Mouse (Mus musculus) T-helper 17 cell (primary cell): ENCODE results near the gene Ecm1.

Experiments used
- in situ Hi-C, 2 experiments: fragments of 300-600 bp; cut with MboI, MseI; formaldehyde crosslinking; loops; 1 replicate in 1 of 2; 2 replicates in 1 of 2; pipeline ENCODE4 v1.15.1; 2025; ENCODE audit warnings: high pct_unique_total_duplicates in 2 of 2

Gene Ecm1

DNA sequence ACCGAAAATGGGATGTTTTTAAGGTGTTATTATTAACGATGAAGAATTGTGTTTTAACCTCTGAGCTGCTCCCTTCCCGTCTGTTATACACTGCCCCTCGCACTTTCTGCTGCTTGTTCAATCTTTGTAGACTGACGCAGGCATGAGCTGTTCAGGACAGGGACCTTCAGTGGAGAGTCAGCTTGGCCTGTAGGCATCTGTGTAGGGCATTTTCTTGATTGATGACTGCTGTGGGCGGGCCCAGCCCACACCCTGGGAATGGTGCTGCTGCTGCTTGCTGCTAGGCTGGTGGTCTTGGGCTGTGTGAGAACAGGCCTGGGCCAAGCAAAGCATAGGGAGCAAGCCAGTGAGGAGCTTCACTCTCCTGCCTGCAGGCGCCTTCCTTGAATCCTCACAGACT lies 8.9 kb downstream of the Ecm1 start:
- in situ Hi-C loops: loop anchor here in 1 of 2 experiments (5.0 kb wide), 1 partner anchor 52 kb away; no protein-coding TSS in a partner anchor

DNA sequence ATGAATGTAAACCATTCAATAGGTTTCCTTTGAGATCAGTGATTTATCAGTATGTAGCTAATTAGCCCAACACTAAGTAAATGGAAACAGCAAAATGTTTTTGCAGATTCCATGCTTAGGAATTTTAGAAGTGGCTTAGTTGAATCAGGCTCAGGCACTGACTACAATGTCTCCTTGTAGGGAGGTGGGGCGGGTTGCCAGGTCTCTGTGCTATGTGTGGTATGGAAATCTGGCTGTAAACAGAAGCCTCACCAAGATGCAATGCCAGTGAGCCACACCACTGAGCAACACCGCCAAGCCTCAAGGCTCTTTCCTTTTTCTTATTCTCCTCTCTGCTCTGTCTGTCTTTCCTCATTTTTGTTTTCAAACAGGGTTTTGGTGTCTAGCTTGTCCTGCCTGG lies 10.5 kb downstream of the Ecm1 start:
- in situ Hi-C loops: no loop called here

DNA sequence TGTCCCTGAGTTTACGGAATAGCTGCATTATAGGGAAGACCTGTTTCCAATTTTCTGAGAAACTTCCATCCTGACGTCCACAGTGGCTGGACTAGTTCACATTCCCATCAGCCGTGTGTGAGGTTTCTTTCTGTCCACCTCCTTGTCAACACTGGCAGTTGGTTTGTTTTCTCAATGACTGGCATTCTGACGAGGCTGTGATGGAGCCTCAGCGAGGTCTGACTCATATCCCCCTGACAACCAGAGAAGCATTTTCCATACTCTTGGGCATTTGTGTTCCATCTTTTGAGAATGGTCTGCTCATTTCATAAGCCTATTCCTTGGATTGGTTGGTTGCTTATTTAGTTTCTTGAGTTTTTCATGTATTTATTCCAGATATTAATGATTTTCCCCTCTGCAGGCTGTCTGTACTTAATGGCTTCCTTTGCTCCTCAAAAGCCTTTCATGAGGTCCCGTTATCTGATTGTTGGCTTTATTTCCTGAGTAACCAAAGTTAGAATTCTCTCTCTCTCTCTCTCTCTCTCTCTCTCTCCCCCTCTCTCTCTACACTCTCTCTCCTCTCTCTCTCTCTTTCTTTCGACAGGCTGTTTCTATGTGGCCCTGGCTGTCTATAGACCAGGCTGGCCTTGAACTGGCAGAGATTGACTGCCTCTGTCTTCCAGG lies 12.5 kb downstream of the Ecm1 start:
- in situ Hi-C loops: no loop called here

GRCm38 (mm10) chr3:95725863-95726262 lies 13.5 kb downstream of the Ecm1 start:
- in situ Hi-C loops: no loop called here

DNA sequence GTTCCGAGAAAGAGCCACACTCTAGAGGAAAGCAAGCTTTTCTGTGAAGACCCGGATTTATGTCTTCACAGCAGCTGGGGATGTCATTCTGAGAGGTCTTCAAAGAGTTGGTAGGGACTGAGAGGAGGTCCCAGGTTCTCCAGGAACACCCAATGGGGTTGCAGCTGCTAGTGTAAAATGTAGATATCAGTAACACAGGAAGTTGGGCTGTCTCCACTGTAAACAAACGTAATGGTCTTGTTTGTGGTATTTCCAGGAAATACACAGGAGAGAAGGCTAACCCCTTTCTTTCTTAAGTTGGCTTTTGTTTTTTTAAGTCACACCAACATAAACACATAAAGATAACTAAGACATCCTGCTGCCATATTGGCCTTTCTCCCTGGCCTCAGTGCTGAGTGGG lies 17.0 kb downstream of the Ecm1 start:
- in situ Hi-C loops: no loop called here

DNA sequence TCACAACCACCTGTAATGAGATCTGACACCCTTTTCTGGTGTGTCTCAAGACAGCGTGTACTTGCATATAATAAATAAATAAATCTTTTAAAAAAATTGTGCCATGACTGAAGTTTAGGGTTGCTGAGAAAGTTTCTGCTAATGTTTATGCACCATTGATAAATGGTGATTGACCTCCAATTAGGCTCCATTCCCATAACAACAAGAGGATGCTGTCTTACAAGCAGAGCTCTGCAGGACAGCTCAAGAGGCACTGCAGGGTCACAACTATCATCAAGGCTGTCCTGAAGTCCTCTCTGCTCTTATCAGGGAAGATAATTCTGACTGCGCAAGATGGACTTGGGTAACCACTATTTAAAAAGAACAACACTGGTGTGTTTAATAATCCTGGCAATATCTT lies 21.2 kb downstream of the Ecm1 start:
- in situ Hi-C loops: no loop called here

- in situ Hi-C loops: no loop called here
These were observed 23.3 kb downstream of the Ecm1 start for GRCm38 (mm10) chr3:95716075-95716474.

DNA sequence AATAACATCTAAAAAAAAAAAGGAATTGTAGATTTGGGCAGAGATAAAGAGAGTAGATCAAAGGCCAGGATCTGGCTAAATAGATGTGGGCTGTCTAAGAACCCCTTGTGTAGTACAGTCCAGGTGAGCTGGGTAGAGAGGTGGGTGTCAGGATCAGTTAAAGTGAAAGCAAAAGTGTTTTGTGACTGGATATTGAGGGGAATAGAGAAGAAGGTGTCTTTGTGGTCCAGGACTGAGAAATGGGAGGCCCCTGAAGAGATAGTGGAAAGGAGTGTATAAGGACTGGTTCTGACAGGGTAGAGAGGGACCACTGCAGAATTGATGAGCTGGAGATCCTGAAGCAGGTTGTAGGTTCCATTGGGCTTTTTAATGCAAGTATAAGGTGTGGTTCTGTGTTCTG lies 29.4 kb downstream of the Ecm1 start:
- in situ Hi-C loops: no loop called here

- in situ Hi-C loops: no loop called here
These were observed 30.3 kb downstream of the Ecm1 start for GRCm38 (mm10) chr3:95709044-95709443.

DNA sequence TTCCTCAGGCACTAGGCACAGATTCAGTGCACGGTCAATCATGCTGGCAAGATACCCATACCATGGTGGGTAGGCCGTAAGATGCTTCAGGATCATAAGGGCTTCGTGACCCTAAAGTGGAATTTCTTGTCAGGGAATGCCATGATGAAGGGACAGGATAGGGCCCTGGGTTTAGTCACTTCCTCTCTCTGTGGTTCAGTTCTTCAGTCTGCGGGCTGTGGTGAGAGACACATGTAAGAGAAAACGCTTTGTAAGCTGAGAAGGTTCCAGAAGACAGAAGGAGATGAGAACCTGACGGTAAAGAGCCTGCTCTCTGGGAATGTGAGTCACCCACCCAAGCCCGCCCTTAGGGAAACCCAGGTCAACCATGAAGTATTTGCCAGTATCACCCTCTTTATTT lies 31.9 kb downstream of the Ecm1 start:
- in situ Hi-C loops: no loop called here

DNA sequence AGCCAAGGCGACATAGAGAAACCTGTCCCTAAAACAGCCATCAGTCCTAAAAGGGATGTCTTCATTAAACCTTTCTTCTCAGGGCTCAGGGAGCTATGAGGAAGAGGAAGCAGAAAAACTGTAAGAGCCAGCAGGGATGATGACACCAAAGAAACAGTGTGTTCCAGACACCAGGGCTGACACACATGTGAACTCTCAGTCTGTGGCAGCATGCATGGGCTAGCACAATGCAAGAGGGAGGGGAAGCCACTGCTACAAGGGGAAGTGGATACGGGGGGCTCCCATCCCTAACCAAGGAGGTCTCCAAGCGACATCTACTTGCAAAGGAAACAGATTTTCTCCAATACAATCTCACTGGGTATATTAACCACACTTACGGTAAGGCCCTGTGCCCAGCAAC lies 33.1 kb downstream of the Ecm1 start:
- in situ Hi-C loops: no loop called here

GRCm38 (mm10) chr3:95704612-95705011 lies 34.8 kb downstream of the Ecm1 start:
- in situ Hi-C loops: no loop called here

- in situ Hi-C loops: no loop called here
These were observed 36.1 kb downstream of the Ecm1 start for GRCm38 (mm10) chr3:95703276-95703675.

DNA sequence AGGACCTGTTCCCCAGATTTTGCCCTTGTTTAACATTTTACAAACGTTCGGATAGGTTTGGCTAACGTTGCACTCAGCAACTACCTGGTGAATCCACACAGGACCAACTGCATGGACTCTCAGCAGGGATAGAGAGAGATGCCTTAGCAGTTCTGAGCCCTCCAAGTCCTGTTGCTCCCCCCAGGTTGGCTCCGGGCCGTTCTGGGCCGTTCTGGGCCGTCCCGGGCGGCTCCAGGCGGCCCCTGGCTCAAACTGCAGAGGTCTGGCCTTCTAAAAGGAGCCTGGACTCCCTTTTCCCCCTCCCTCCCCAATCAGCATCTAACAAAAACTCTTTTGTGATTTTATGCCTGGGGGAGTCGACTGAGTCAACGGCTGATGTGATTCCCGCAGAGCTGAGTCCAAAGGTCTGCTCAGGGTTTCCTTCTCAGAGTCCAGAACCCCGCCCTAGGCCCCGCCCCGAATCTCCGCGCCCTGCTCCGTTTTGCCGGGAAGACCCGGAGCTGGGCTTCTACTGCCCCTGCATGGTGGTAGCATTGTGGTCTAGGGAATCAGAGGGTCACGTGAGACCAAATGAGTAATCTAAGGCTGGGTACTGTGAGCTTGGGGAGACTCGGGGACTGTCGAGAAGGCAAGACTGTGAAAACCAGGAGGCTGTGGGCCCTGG lies 37.4 kb downstream of the Ecm1 start:
- in situ Hi-C loops: no loop called here

DNA sequence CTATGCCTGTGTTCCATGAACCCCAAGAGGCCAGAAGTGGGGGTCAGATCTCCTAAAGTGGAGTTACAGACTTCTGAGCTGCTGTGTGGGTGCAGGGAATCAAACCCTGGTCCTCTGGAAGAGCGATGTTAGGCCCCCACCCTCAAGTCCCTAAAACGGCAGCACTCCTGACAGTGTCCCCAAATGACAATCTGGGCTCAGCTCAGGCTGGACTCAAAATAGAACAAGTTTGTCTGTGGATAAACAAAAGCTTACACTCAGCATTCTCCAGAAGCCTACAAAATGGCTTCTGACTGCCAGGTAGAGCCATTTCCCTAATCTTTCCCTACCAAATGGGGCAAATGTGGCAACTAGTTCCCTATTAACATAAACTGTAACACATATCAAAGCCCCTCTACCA lies 38.3 kb downstream of the Ecm1 start:
- in situ Hi-C loops: no loop called here

GRCm38 (mm10) chr3:95700233-95700681 lies 39.1 kb downstream of the Ecm1 start:
- in situ Hi-C loops: no loop called here

DNA sequence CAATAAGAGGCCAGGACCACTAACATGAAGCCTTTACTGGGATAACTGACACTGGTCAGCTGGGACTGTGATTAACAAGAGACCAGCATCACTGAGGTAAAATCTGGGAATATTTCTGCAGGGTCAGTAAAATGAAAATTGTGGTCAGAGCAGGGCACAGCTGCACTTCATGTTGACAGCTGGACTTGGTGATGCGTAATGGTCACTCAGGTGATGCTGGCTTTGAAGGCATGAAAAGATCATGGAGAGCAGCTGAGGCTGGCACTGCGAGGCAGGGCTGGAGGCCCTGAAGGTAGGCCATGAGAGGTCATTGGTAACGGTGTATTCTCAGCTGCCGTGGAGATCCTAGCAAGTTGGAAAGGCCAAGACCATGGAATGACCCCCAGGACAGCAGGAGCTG lies 41.1 kb downstream of the Ecm1 start:
- in situ Hi-C loops: no loop called here

DNA sequence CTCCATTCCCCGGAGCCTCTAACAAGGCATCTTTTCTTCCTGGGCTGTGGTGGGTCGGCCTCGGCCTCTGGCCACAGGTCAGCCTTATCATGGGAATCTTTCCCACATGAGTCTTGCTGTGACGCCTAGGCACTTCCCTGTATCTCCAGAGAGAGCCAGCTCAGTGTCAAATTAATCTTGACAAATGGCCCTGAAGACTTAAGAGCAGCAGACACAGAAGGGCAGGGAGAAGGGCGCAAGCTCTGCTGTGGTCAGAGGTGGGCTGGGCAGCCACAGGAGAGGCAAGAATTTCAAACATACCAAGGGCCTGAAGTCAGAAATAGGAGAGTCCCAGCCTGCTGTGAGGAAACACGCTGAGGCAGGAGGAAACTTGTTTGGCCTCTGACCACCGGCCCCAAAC lies 43.0 kb downstream of the Ecm1 start:
- in situ Hi-C loops: no loop called here

- in situ Hi-C loops: no loop called here
These were observed 43.6 kb downstream of the Ecm1 start for GRCm38 (mm10) chr3:95695796-95696195.

GRCm38 (mm10) chr3:95694808-95695703 lies 44.3 kb downstream of the Ecm1 start:
- in situ Hi-C loops: no loop called here

DNA sequence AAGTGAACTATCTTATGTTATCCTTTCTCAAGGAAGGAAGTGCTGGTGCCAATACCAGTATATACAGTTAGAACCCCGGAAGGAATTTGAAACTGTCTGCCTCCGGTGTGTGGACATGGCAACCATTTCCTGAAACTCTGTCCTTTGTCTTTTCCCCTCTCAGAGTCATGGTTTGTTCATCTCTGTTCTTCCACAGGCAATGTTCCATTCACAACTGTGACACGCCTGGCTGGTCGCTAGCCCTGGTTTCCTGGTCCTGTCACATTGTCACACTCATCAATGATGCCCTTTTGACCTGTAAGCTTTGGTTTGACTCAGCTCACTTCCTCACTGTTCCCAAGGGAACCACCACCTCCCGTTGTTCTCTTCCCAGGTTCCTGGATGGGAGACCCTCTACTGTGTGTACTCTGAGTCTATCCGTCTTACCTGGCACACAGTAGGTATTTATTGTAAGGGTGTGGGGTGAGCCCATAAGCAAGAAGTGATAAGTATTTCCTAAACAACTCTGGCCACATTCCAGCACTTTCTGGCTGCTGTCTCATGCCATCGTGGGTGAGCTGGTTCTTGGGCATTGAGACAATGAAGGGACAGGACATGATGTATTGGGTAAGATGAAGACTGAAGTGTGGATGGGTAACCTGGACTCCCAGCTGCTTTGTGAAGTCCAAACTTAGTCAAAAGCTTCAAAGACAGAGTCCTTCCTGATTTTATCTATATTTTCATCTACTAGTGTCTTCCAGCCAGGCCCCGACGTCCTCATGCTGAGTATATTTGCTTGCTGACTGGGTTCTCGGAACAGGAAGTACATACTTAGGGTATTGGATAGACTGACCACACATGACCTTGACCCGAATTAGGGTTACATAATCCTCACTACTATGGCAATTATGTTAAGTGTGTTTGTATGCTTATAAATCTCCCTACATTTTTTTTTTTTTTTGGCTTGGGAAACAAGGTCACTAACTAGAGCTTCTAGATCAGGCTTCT lies 45.3 kb downstream of the Ecm1 start:
- in situ Hi-C loops: no loop called here
